ENCODE assay signal across 9 mouse cellular contexts in the genomic region with DNA sequence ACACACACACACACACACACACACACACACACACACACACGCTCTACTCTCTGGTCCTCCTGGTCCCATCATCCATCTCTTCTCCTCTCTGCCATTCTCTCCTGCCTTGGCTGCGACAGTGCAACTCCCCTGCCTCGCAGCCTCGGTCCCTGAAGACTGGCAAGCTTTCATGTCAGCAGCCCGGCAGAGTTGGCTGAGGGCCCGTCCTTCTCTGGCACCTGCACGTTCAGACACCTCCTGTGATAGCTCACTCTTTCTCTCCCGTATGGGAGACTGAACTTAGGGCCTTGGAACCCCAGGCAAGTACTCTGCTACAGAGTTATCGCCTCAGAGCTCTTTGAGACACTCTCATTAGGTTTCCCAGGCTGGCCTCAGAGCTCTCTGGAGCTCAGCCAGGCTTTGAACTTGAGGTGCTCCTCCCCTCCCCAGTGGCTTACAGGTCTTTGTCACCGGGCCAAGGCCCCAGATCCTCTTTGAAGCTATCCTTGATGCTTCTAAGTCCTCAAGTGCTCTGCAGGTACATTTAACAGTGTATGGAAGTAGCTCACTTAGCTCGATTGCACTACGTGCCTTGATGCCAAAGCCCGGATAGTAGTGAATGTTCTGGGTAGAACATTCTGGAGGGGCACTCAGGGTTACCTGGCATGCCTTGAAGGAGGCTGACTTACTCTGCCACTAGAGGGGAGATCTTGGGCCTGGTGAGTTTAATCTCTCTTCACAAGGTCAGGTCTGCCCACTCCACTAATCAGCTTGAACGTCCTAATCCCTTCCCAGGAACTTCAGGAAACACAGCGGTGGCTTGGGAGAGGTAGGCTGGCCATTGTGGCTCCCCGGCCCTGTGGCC. TPM values are rescaled to one million over a fixed set of nuclear protein-coding genes. Genes with fewer than 3 reads are reported as not detected.
DNase-seq lines count a peak whose midpoint lies in the region; ATAC-seq and TF ChIP-seq lines count a peak whose summit lies in the region.
"Had no signal": no experiment of that assay in that cellular context is flagged by ENCODE, and none has a peak within 500 bp of the region (broad histone marks: within the 10 kb centered on the region; RNA-seq: fewer than 3 reads in every experiment).

No protein-coding gene starts in this region.

- no peak for ATAC-seq in kidney, embryonic 15.5 days (replicated peaks; ENCODE audit: low FRiP score)
- ATAC-seq in forebrain, embryonic 11.5 days (replicated peaks; ENCODE audit: low FRiP score) = no peak

- no peaks in the 10 kb centered on the region for H3K9me3 ChIP-seq in kidney, embryonic 15.5 days (replicated peaks)
- H3K9me3 ChIP-seq in forebrain, embryonic 11.5 days (ENCODE audit: control insufficient read depth, low read length) = no peaks in the 10 kb centered on the region

- TF ChIP-seq CTCF in lung, adult 2 months (IDR thresholded peaks at IDR 0.05; ENCODE audit: insufficient read depth, low read length) = no peak

- peaks cover 40% of the 10 kb centered on the region for H3K27me3 ChIP-seq in kidney, embryonic 15.5 days
- peaks cover 28% of the 10 kb centered on the region for H3K27me3 ChIP-seq in forebrain, embryonic 11.5 days (ENCODE audit: control insufficient read depth, insufficient read depth, low read length)

- 0 out of 2 replicates have a peak overlapping the region, but pooled peaks have one; percentile 36 for H3K9ac ChIP-seq in kidney, embryonic 15.5 days
- H3K9ac ChIP-seq in forebrain, embryonic 11.5 days (ENCODE audit: low read length) = no peak overlapping the region

- no peak overlapping the region for H3K4me2 ChIP-seq in kidney, embryonic 15.5 days
- no peak overlapping the region for H3K4me2 ChIP-seq in forebrain, embryonic 11.5 days (ENCODE audit: low read depth, low read length, severe bottlenecking)

- TF ChIP-seq POLR2A in lung, adult 2 months (IDR thresholded peaks at IDR 0.05; ENCODE audit: borderline replicate concordance, extremely low read depth, low read depth, low read length) = no peak

- WGBS in kidney, embryonic 15.5 days = 77% methylated on average over 16 of the region's 16 CpGs
- 75% methylated on average over 16 of the region's 16 CpGs for WGBS in forebrain, embryonic 11.5 days
- WGBS in lung, adult 2 months = 62% methylated on average over 16 of the region's 16 CpGs

- H3K27ac ChIP-seq in kidney, embryonic 15.5 days = 0 out of 2 replicates have a peak overlapping the region, but pooled peaks have one; percentile 92
- H3K27ac ChIP-seq in forebrain, embryonic 11.5 days (ENCODE audit: low read depth, low read length) = peak overlapping the region; percentile 81

- no peaks in the 10 kb centered on the region for H3K36me3 ChIP-seq in kidney, embryonic 15.5 days
- no peaks in the 10 kb centered on the region for H3K36me3 ChIP-seq in forebrain, embryonic 11.5 days (ENCODE audit: control insufficient read depth, insufficient read depth, low read length)

- peaks cover 71% of the 10 kb centered on the region for H3K4me1 ChIP-seq in kidney, embryonic 15.5 days
- peaks cover 29% of the 10 kb centered on the region for H3K4me1 ChIP-seq in forebrain, embryonic 11.5 days (replicated peaks; ENCODE audit: control insufficient read depth, insufficient read depth, low read length)
- peaks cover 19% of the 10 kb centered on the region; the same call in 1 of the 2 replicates for H3K4me1 ChIP-seq in lung, adult 2 months (ENCODE audit: control insufficient read depth, insufficient read depth, low read length)

- DNase-seq in kidney, adult 18-20 months = no peak
- peak; percentile 60 for DNase-seq in adrenal gland, postnatal 25 days
- no peak for DNase-seq in forebrain, embryonic 11.5 days (ENCODE audit: low spot score)
- DNase-seq in lung, adult 2 months = peak; percentile 46
- no peak for DNase-seq in urinary bladder, adult 2 months (ENCODE audit: low spot score)
- DNase-seq in spleen, postnatal 36 days (ENCODE audit: low spot score in 2 of 2) = no peak
- DNase-seq in natural killer cell, adult 2 months (ENCODE audit: low spot score in 2 of 2) = no peak

- H3K4me3 ChIP-seq in kidney, embryonic 15.5 days (replicated peaks) = no peak overlapping the region
- H3K4me3 ChIP-seq in forebrain, embryonic 11.5 days (ENCODE audit: low read depth, low read length) = no peak overlapping the region
- no peak overlapping the region for H3K4me3 ChIP-seq in lung, adult 2 months (replicated peaks; ENCODE audit: extremely low read depth, low read depth, low read length)

RNA-seq across cellular contexts. Expression of gene Cygb, which starts 2.5 kb away (rescaled TPM):
- 13.7 and 16.0 TPM in 2 replicates for polyA plus RNA-seq in kidney, embryonic 15.5 days (2015; fragmentation: Nextera tagmentation; extraction: Ambion mirVana)
- 18.7 and 25.4 TPM in 2 replicates for total RNA-seq in adrenal gland, postnatal 25 days (2021)
- 1.7 TPM in 2 replicates for polyA plus RNA-seq in forebrain, embryonic 11.5 days (2014; fragmentation: Nextera tagmentation; extraction: Ambion mirVana)
- 33.6 and 41.2 TPM in 2 replicates for polyA plus RNA-seq in lung, adult 2 months (2012; rRNA removed)
- polyA plus RNA-seq in urinary bladder, adult 2 months (2012; rRNA removed) = 156 and 160 TPM in 2 replicates
- total RNA-seq: granulocyte monocyte progenitor cell, adult 5-6 weeks had no signal

RNA-seq across cellular contexts. Expression of gene Prcd, which starts 3.2 kb away (rescaled TPM):
- 1.1 and 1.6 TPM in 2 replicates for polyA plus RNA-seq in kidney, embryonic 15.5 days (2015; fragmentation: Nextera tagmentation; extraction: Ambion mirVana)
- 9.2 and 13.0 TPM in 2 replicates for total RNA-seq in adrenal gland, postnatal 25 days (2021)
- polyA plus RNA-seq in forebrain, embryonic 11.5 days (2014; fragmentation: Nextera tagmentation; extraction: Ambion mirVana) = 0.23 and 0.67 TPM in 2 replicates
- polyA plus RNA-seq in lung, adult 2 months (2012; rRNA removed) = 2.8 and 5.6 TPM in 2 replicates
- 2.0 and 3.1 TPM in 2 replicates for polyA plus RNA-seq in urinary bladder, adult 2 months (2012; rRNA removed)
- total RNA-seq: granulocyte monocyte progenitor cell, adult 5-6 weeks had no signal

RNA-seq across cellular contexts. Expression of gene Rhbdf2, which starts 29.8 kb away (rescaled TPM):
- polyA plus RNA-seq in kidney, embryonic 15.5 days (2015; fragmentation: Nextera tagmentation; extraction: Ambion mirVana) = 9.5 and 9.8 TPM in 2 replicates
- 17.7 and 24.6 TPM in 2 replicates for total RNA-seq in adrenal gland, postnatal 25 days (2021)
- polyA plus RNA-seq in forebrain, embryonic 11.5 days (2014; fragmentation: Nextera tagmentation; extraction: Ambion mirVana) = 2.5 and 2.7 TPM in 2 replicates
- 82.2 and 87.8 TPM in 2 replicates for polyA plus RNA-seq in lung, adult 2 months (2012; rRNA removed)
- polyA plus RNA-seq in urinary bladder, adult 2 months (2012; rRNA removed) = 15.4 and 17.0 TPM in 2 replicates

Comparison
In these comparisons a context has a peak if more than half of its experiments do, and no peak if none do; other contexts are left out.
1. DNase-seq: peak in adrenal gland, postnatal 25 days (single experiment) and lung, adult 2 months (single experiment); none in kidney, adult 18-20 months (single experiment), forebrain, embryonic 11.5 days (single experiment), urinary bladder, adult 2 months (single experiment), spleen, postnatal 36 days (0 of 2) and natural killer cell, adult 2 months (0 of 2).